Mouse (Mus musculus): ENCODE results near the gene Chmp1a.

DNA sequence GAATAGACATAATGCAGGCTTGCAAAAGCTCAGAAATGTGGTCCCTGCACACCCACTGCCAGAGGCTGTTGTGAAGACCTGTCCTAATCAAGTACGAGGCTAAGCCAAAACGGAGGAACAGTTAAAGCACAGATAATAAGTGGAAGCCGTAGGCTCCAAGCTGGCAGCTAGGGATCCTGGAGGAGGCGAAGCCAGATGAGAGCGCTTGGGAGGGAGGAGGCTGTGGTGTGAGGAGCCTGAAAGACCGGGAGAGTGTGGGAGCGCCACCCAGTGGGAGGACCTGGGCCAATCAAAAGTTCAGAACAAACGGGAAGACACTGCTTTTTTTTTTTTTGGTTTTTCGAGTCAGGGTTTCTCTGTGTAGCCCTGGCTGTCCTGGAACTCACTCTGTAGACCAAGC lies 21.9 kb downstream of the Chmp1a start:
- TF ChIP-seq CTCF (IDR thresholded peaks at IDR 0.05; ENCODE audit: low read depth, low read length) (peak; percentile 71), POLR2A (IDR thresholded peaks at IDR 0.05; ENCODE audit: insufficient read depth, low read length) (no peak), EP300 (IDR thresholded peaks at IDR 0.05; ENCODE audit: insufficient read depth, low read depth, low read length) (no peak)

Measured in ES-Bruce4 (cell line).